Mouse (Mus musculus) midbrain, embryonic 10.5 days (tissue): ENCODE results near the gene Apba2. TPM values are rescaled to one million over a fixed set of nuclear protein-coding genes. Genes with fewer than 3 reads are reported as not detected.

Experiments
- DNase-seq: peaks from one replicate; pipeline ENCODE4 v3.0.0-alpha.2; 2017; ENCODE audit warnings: low spot score
- H3K27ac ChIP-seq: fragments of 300-500 bp; sonication (generic); replicated peaks from 2 replicates; pipeline ENCODE4 v1.5.1; 2016; ENCODE audit warnings: mild to moderate bottlenecking
- H3K27me3 ChIP-seq: fragments of 300-500 bp; sonication (generic); 2 replicates; pipeline ENCODE4 v1.6.1; 2016; ENCODE audit warnings: low read depth, mild to moderate bottlenecking; ENCODE audit not compliant: poor library complexity, severe bottlenecking
- H3K36me3 ChIP-seq: fragments of 300-500 bp; sonication (generic); 2 replicates; pipeline ENCODE4 v1.6.1; 2016; ENCODE audit warnings: mild to moderate bottlenecking, moderate library complexity
- H3K4me1 ChIP-seq: fragments of 300-500 bp; sonication (generic); 2 replicates; pipeline ENCODE4 v1.6.1; 2016
- H3K4me3 ChIP-seq: fragments of 300-500 bp; sonication (generic); 2 replicates; pipeline ENCODE4 v1.5.1; 2016; ENCODE audit warnings: mild to moderate bottlenecking, moderate library complexity
- H3K9me3 ChIP-seq: fragments of 300-500 bp; sonication (generic); replicated peaks from 2 replicates; pipeline ENCODE4 v1.6.1; 2016; ENCODE audit warnings: mild to moderate bottlenecking
- WGBS: fragments of 180-500 bp; shearing (Covaris S2); methylation state at CpG from one replicate; pipeline ENCODE4 v1.1.7; 2016; 5-methylcytosine and 5-hydroxymethylcytosine counted together
- polyA plus RNA-seq: library from polyadenylated mRNA; unstranded; fragments of >200 nt; fragmentation: Nextera tagmentation; extraction: Ambion mirVana; gene quantifications from 2 replicates; pipeline ENCODE4 v1.2.1, GENCODE M21; 2016

Gene Apba2
- polyA plus RNA-seq, 1 experiment from 2014 or later = 50.1 TPM

GRCm38 (mm10) chr7:64539450-64540148, 38.1 kb downstream of the Apba2 start:
- Histone ChIP-seq H3K36me3 (no peaks in the 10 kb centered on the region), H3K27me3 (no peaks in the 10 kb centered on the region), H3K4me3 (no peak overlapping the region), H3K9me3 (no peaks in the 10 kb centered on the region), H3K27ac (peak overlapping the region; percentile 14; the same call in 1 of the 2 replicates), H3K4me1 (peaks cover 12% of the 10 kb centered on the region)
- WGBS = 57% methylated on average over 10 of the region's 10 CpGs
- DNase-seq = no peak

- Histone ChIP-seq H3K4me3 (no peak overlapping the region), H3K27ac (no peak overlapping the region), H3K4me1 (peaks cover 8% of the 10 kb centered on the region; the same call in 1 of the 2 replicates), H3K27me3 (no peaks in the 10 kb centered on the region), H3K36me3 (no peaks in the 10 kb centered on the region), H3K9me3 (no peaks in the 10 kb centered on the region)
- 84% methylated on average over 8 of the region's 8 CpGs for WGBS
- no peak for DNase-seq
These were observed 45.3 kb downstream of the Apba2 start for GRCm38 (mm10) chr7:64546801-64547200.

- peaks cover 8% of the 10 kb centered on the region; the same call in 1 of the 2 replicates for H3K4me1 ChIP-seq
- no peak overlapping the region for H3K4me3 ChIP-seq
- no peaks in the 10 kb centered on the region for H3K27me3 ChIP-seq
- peaks cover 11% of the 10 kb centered on the region; the same call in 1 of the 2 replicates for H3K36me3 ChIP-seq
- no peaks in the 10 kb centered on the region for H3K9me3 ChIP-seq
- 71% methylated on average over 1 of the region's 1 CpGs for whole genome bisulfite sequencing
- DNase-seq = no peak
- H3K27ac ChIP-seq = 0 out of 2 replicates have a peak overlapping the region, but pooled peaks have one; percentile 23
These were observed 49.4 kb downstream of the Apba2 start for GRCm38 (mm10) chr7:64550856-64551255.

GRCm38 (mm10) chr7:64552523-64553190, 51.2 kb downstream of the Apba2 start:
- WGBS = 87% methylated on average over 12 of the region's 16 CpGs
- H3K27ac ChIP-seq = no peak overlapping the region

GRCm38 (mm10) chr7:64561711-64562498, 60.4 kb downstream of the Apba2 start:
- Histone ChIP-seq H3K9me3 (no peaks in the 10 kb centered on the region), H3K36me3 (peaks cover 10% of the 10 kb centered on the region; the same call in 1 of the 2 replicates), H3K27ac (no peak overlapping the region), H3K4me1 (peaks cover 20% of the 10 kb centered on the region), H3K4me3 (no peak overlapping the region), H3K27me3 (no peaks in the 10 kb centered on the region)
- WGBS = 72% methylated on average over 9 of the region's 9 CpGs
- no peak for DNase-seq

More at GRCm38 (mm10) chr7:64552523-64553190, 51.2 kb downstream of the Apba2 start:
- Histone ChIP-seq H3K4me1 (peaks cover 8% of the 10 kb centered on the region; the same call in 1 of the 2 replicates), H3K27me3 (no peaks in the 10 kb centered on the region), H3K36me3 (peaks cover 15% of the 10 kb centered on the region; the same call in 1 of the 2 replicates), H3K9me3 (no peaks in the 10 kb centered on the region), H3K4me3 (no peak overlapping the region)
- DNase-seq = no peak

GRCm38 (mm10) chr7:64564891-64565571, 63.5 kb downstream of the Apba2 start:
- Histone ChIP-seq H3K27ac (no peak overlapping the region; the same call in 1 of the 2 replicates), H3K4me1 (peaks cover 30% of the 10 kb centered on the region), H3K9me3 (no peaks in the 10 kb centered on the region), H3K4me3 (no peak overlapping the region), H3K27me3 (no peaks in the 10 kb centered on the region), H3K36me3 (0 out of 2 replicates have a peak, but pooled peaks cover under 1% of the 10 kb centered on the region)
- WGBS = 81% methylated on average over 7 of the region's 7 CpGs
- DNase-seq = no peak

GRCm38 (mm10) chr7:64566371-64567243, 65.1 kb downstream of the Apba2 start:
- Histone ChIP-seq H3K9me3 (no peaks in the 10 kb centered on the region), H3K4me1 (peaks cover 27% of the 10 kb centered on the region), H3K27ac (no peak overlapping the region), H3K27me3 (no peaks in the 10 kb centered on the region), H3K4me3 (no peak overlapping the region), H3K36me3 (0 out of 2 replicates have a peak, but pooled peaks cover 4% of the 10 kb centered on the region)
- no peak for DNase-seq
- 81% methylated on average over 10 of the region's 10 CpGs for WGBS

GRCm38 (mm10) chr7:64568722-64569121, 67.2 kb downstream of the Apba2 start:
- Histone ChIP-seq H3K27ac (peak overlapping the region; percentile 11; the same call in 1 of the 2 replicates), H3K36me3 (0 out of 2 replicates have a peak, but pooled peaks cover 4% of the 10 kb centered on the region), H3K4me3 (no peak overlapping the region), H3K4me1 (peaks cover 22% of the 10 kb centered on the region), H3K9me3 (no peaks in the 10 kb centered on the region), H3K27me3 (no peaks in the 10 kb centered on the region)
- WGBS = 72% methylated on average over 4 of the region's 4 CpGs
- DNase-seq = no peak

- 57% methylated on average over 7 of the region's 7 CpGs for WGBS
- Histone ChIP-seq H3K27me3 (no peaks in the 10 kb centered on the region), H3K36me3 (0 out of 2 replicates have a peak, but pooled peaks cover 4% of the 10 kb centered on the region), H3K4me1 (peaks cover 21% of the 10 kb centered on the region), H3K4me3 (no peak overlapping the region), H3K27ac (no peak overlapping the region), H3K9me3 (no peaks in the 10 kb centered on the region)
- DNase-seq = no peak
These were observed 68.2 kb downstream of the Apba2 start for GRCm38 (mm10) chr7:64569676-64570075.

GRCm38 (mm10) chr7:64570914-64571313, 69.4 kb downstream of the Apba2 start:
- H3K36me3 ChIP-seq = 0 out of 2 replicates have a peak, but pooled peaks cover 4% of the 10 kb centered on the region
- 95% methylated on average over 4 of the region's 4 CpGs for WGBS
- no peak for DNase-seq
- H3K4me3 ChIP-seq = no peak overlapping the region
- H3K4me1 ChIP-seq = peaks cover 18% of the 10 kb centered on the region
- H3K27me3 ChIP-seq = no peaks in the 10 kb centered on the region
- no peaks in the 10 kb centered on the region for H3K9me3 ChIP-seq
- no peak overlapping the region for H3K27ac ChIP-seq

- 87% methylated on average over 16 of the region's 16 CpGs for WGBS
- H3K36me3 ChIP-seq = 0 out of 2 replicates have a peak, but pooled peaks cover 4% of the 10 kb centered on the region
- no peak for DNase-seq
- peaks cover 8% of the 10 kb centered on the region for H3K4me1 ChIP-seq
- no peak overlapping the region for H3K4me3 ChIP-seq
- H3K27ac ChIP-seq = no peak overlapping the region
- no peaks in the 10 kb centered on the region for H3K27me3 ChIP-seq
- H3K9me3 ChIP-seq = no peaks in the 10 kb centered on the region
These were observed 72.6 kb downstream of the Apba2 start for GRCm38 (mm10) chr7:64574144-64574543.
